ENCODE assay signal across 42 mouse cellular contexts in genomic region chr5:137562965-137563364, GRCm38 (mm10). TPM values are rescaled to one million over a fixed set of nuclear protein-coding genes. Genes with fewer than 3 reads are reported as not detected.
A peak's percentile ranks its signal among the peaks of the same experiment; 100 is the strongest.
DNase-seq lines count a peak whose midpoint lies in the region; ATAC-seq lines count a peak whose summit lies in the region.
"Had no signal": no experiment of that assay in that cellular context is flagged by ENCODE, and none has a peak within 500 bp of the region (broad histone marks: within the 10 kb centered on the region; RNA-seq: fewer than 3 reads in every experiment).

No protein-coding gene starts in this region.

- 0 out of 2 replicates have a peak, but pooled peaks cover 4% of the 10 kb centered on the region for H3K27me3 ChIP-seq in midbrain, embryonic 13.5 days
- H3K27me3 ChIP-seq: embryonic facial prominence, embryonic 13.5 days; intestine, embryonic 15.5 days; limb, embryonic 15.5 days; neural tube, embryonic 13.5 days had no signal

- 76% methylated on average over 10 of the region's 10 CpGs for WGBS in midbrain, embryonic 13.5 days

- no peak overlapping the region for H3K4me2 ChIP-seq in midbrain, embryonic 13.5 days (replicated peaks)
- H3K4me2 ChIP-seq: embryonic facial prominence, embryonic 13.5 days; heart, embryonic 11.5 days; hindbrain, embryonic 12.5 days; intestine, embryonic 15.5 days; limb, embryonic 15.5 days; liver, embryonic 15.5 days; lung, embryonic 14.5 days; neural tube, embryonic 13.5 days had no signal

- DNase-seq in heart, adult 11 months, result peak; percentile 18
- DNase-seq in heart, adult 9 months (ENCODE audit: low spot score in 2 of 2), result no peak
- DNase-seq in right cerebral cortex, adult 18-20 months, result peak; percentile 52
- DNase-seq in right cerebral cortex, postnatal 25 days, result no peak
- peak; percentile 41 for DNase-seq in layer of hippocampus, adult 11-12 months (ENCODE audit: low spot score)
- DNase-seq in left cerebral cortex, postnatal 36 days (ENCODE audit: low spot score in 2 of 2), result peak; percentile 49 to 62
- no peak for DNase-seq in adrenal gland, postnatal 4 days (ENCODE audit: low spot score in 2 of 2)
- DNase-seq: adrenal gland, adult 8-10 months; cerebellum, adult 11-12 months; cerebellum, postnatal 10 days; forebrain, postnatal 0 days; gastrocnemius, postnatal 14 days; heart, postnatal 36 days; kidney, adult 2 months; kidney, postnatal 4 days; lung, embryonic 14.5 days; lung, postnatal 14 days; right cerebral cortex, postnatal 14 days; thymus, postnatal 4 days had no signal

- H3K9ac ChIP-seq in midbrain, embryonic 13.5 days (replicated peaks), result no peak overlapping the region
- H3K9ac ChIP-seq: embryonic facial prominence, embryonic 13.5 days; forebrain, postnatal 0 days; hindbrain, embryonic 12.5 days; intestine, embryonic 15.5 days; limb, embryonic 15.5 days; liver, embryonic 15.5 days; lung, embryonic 14.5 days; neural tube, embryonic 13.5 days had no signal

- intact Hi-C loops in left cerebral cortex, postnatal 36 days (cut with DNase I), result no loop called here

- peaks cover 44% of the 10 kb centered on the region for H3K36me3 ChIP-seq in midbrain, embryonic 13.5 days
- H3K36me3 ChIP-seq: embryonic facial prominence, embryonic 13.5 days; forebrain, embryonic 10.5 days; hindbrain, embryonic 12.5 days; intestine, embryonic 15.5 days; limb, embryonic 10.5 days; limb, embryonic 15.5 days; liver, embryonic 15.5 days; midbrain, embryonic 10.5 days had no signal

- no peak overlapping the region for H3K27ac ChIP-seq in midbrain, embryonic 13.5 days
- H3K27ac ChIP-seq: embryonic facial prominence, embryonic 13.5 days; forebrain, embryonic 10.5 days; hindbrain, embryonic 12.5 days; hindbrain, postnatal 0 days; intestine, embryonic 15.5 days; kidney, postnatal 0 days; limb, embryonic 10.5 days; limb, embryonic 15.5 days; liver, embryonic 15.5 days; midbrain, embryonic 10.5 days; neural tube, embryonic 13.5 days had no signal

- H3K4me3 ChIP-seq in midbrain, embryonic 13.5 days (replicated peaks), result no peak overlapping the region
- H3K4me3 ChIP-seq: embryonic facial prominence, embryonic 13.5 days; forebrain, embryonic 10.5 days; hindbrain, embryonic 12.5 days; intestine, embryonic 15.5 days; limb, embryonic 10.5 days; limb, embryonic 15.5 days; liver, embryonic 15.5 days; midbrain, embryonic 10.5 days; myocyte; neural tube, embryonic 13.5 days had no signal

- no peaks in the 10 kb centered on the region for H3K9me3 ChIP-seq in midbrain, embryonic 13.5 days
- H3K9me3 ChIP-seq: embryonic facial prominence, embryonic 13.5 days; forebrain, embryonic 10.5 days; hindbrain, embryonic 12.5 days; intestine, embryonic 15.5 days; limb, embryonic 10.5 days; limb, embryonic 15.5 days; liver, embryonic 15.5 days; midbrain, embryonic 10.5 days; neural tube, embryonic 13.5 days had no signal

- H3K4me1 ChIP-seq in midbrain, embryonic 13.5 days (replicated peaks), result no peaks in the 10 kb centered on the region
- H3K4me1 ChIP-seq: embryonic facial prominence, embryonic 13.5 days; forebrain, embryonic 10.5 days; intestine, embryonic 15.5 days; limb, embryonic 10.5 days; limb, embryonic 15.5 days; liver, embryonic 15.5 days; neural tube, embryonic 13.5 days had no signal

- ATAC-seq in midbrain, embryonic 13.5 days, result no peak
- ATAC-seq: activated CD4-positive, CD25-positive, alpha-beta regulatory T cell, adult 4 months; forebrain, postnatal 0 days; hindbrain, postnatal 0 days; intestine, embryonic 15.5 days had no signal

RNA-seq across cellular contexts. Expression of gene Tfr2, which starts 6.7 kb away (rescaled TPM):
- total RNA-seq in left cerebral cortex, postnatal 36 days (2021), result 10 to 100 TPM; 10.4 to 10.9 TPM
- 2.4 and 3.6 TPM in 2 replicates for polyA plus RNA-seq in midbrain, embryonic 13.5 days (2015; fragmentation: Nextera tagmentation; extraction: Ambion mirVana)
- 10 to 100 TPM in 1 of 2 experiments, 1 to 10 TPM in 1; 2.4 to 25.8 TPM for total RNA-seq in adrenal gland, postnatal 4 days (2021)
- total RNA-seq: heart, postnatal 36 days had no signal

RNA-seq across cellular contexts. Expression of gene Actl6b, which starts 9.6 kb away (rescaled TPM):
- total RNA-seq in left cerebral cortex, postnatal 36 days (2021), result 100 to 1,000 TPM; 109 to 115 TPM
- polyA plus RNA-seq in midbrain, embryonic 13.5 days (2015; fragmentation: Nextera tagmentation; extraction: Ambion mirVana), result 231 and 235 TPM in 2 replicates
- total RNA-seq in adrenal gland, postnatal 4 days (2021), result 1 to 10 TPM; 8.1 TPM
- total RNA-seq: common myeloid progenitor, adult 5-6 weeks; gastrocnemius, postnatal 14 days; granulocyte monocyte progenitor cell, adult 5-6 weeks; heart, postnatal 36 days had no signal
- polyA plus RNA-seq: activated CD4-positive, CD25-positive, alpha-beta regulatory T cell, adult 4 months; kidney, postnatal 0 days; limb, embryonic 10.5 days; lung, embryonic 14.5 days; myocyte; spleen, adult 2 months had no signal

RNA-seq across cellular contexts. Expression of gene Gnb2, which starts 29.7 kb away (rescaled TPM):
- 100 to 1,000 TPM; 582 to 667 TPM for total RNA-seq in left cerebral cortex, postnatal 36 days (2021)
- 520 and 545 TPM in 2 replicates for polyA plus RNA-seq in midbrain, embryonic 13.5 days (2015; fragmentation: Nextera tagmentation; extraction: Ambion mirVana)
- 100 to 1,000 TPM; 771 to 773 TPM for total RNA-seq in adrenal gland, postnatal 4 days (2021)

RNA-seq across cellular contexts. Expression of gene Epo, which starts 29.9 kb away (rescaled TPM):
- not detected for total RNA-seq in left cerebral cortex, postnatal 36 days (2021)
- polyA plus RNA-seq in midbrain, embryonic 13.5 days (2015; fragmentation: Nextera tagmentation; extraction: Ambion mirVana), result not detected in 2 replicates
- total RNA-seq in adrenal gland, postnatal 4 days (2021), result not detected
- total RNA-seq: adrenal gland, adult 8-10 months; common myeloid progenitor, adult 5-6 weeks; forebrain, postnatal 0 days; gastrocnemius, postnatal 14 days; granulocyte monocyte progenitor cell, adult 5-6 weeks; heart, postnatal 36 days; hindbrain, postnatal 0 days; layer of hippocampus, postnatal 14 days; midbrain, postnatal 0 days had no signal
- polyA plus RNA-seq: activated CD4-positive, CD25-positive, alpha-beta regulatory T cell, adult 4 months; embryonic facial prominence, embryonic 13.5 days; forebrain, postnatal 0 days; heart, embryonic 11.5 days; heart, embryonic 16.5 days; hindbrain, embryonic 12.5 days; hindbrain, postnatal 0 days; kidney, adult 2 months; kidney, postnatal 0 days; limb, embryonic 15.5 days; midbrain, postnatal 0 days; myocyte; neural tube, embryonic 13.5 days; spleen, adult 2 months; testis, adult 2 months; thymus, postnatal 0 days had no signal

RNA-seq across cellular contexts. Expression of gene Mospd3, which starts 37.9 kb away (rescaled TPM):
- total RNA-seq in left cerebral cortex, postnatal 36 days (2021), result 10 to 100 TPM; 19.4 to 26.4 TPM
- 37.6 and 43.1 TPM in 2 replicates for polyA plus RNA-seq in midbrain, embryonic 13.5 days (2015; fragmentation: Nextera tagmentation; extraction: Ambion mirVana)
- 10 to 100 TPM; 52.4 to 54.0 TPM for total RNA-seq in adrenal gland, postnatal 4 days (2021)

Comparison
In these comparisons a context has a peak if more than half of its experiments do, and no peak if none do; other contexts are left out.
1. DNase-seq: peak in heart, adult 11 months (single experiment), right cerebral cortex, adult 18-20 months (single experiment), layer of hippocampus, adult 11-12 months (single experiment) and left cerebral cortex, postnatal 36 days (2 of 2); none in heart, adult 9 months (0 of 2), right cerebral cortex, postnatal 25 days (single experiment) and adrenal gland, postnatal 4 days (0 of 2).
2. RNA of gene Actl6b, which starts 9.6 kb away (total RNA-seq): 109 to 115 TPM in left cerebral cortex, postnatal 36 days; 8.1 TPM in adrenal gland, postnatal 4 days; every median in the first group is over 10 times any median in the second.